Mouse (Mus musculus): ENCODE measurements around the gene Mgat5. TPM values are rescaled to one million over a fixed set of nuclear protein-coding genes. Genes with fewer than 3 reads are reported as not detected.

The Mgat5 gene
- polyA plus RNA-seq, 1 experiment from 2014 or later, result 0.98 TPM

- Histone ChIP-seq H3K9ac (ENCODE audit: low read depth, low read length) (no peak overlapping the region), H3K36me3 (ENCODE audit: control insufficient read depth, insufficient read depth) (no peaks in the 10 kb centered on the region), H3K4me1 (ENCODE audit: control insufficient read depth, low read depth, low read length) (no peaks in the 10 kb centered on the region), H3K4me2 (ENCODE audit: low read depth, low read length) (no peak overlapping the region), H3K27me3 (ENCODE audit: control insufficient read depth, insufficient read depth, low read depth, low read length) (no peaks in the 10 kb centered on the region), H3K9me3 (replicated peaks; ENCODE audit: control insufficient read depth, low read length) (no peaks in the 10 kb centered on the region), H3K27ac (ENCODE audit: low read length) (no peak overlapping the region), H3K4me3 (ENCODE audit: low read depth, low read length) (no peak overlapping the region)
- ATAC-seq (ENCODE audit: low read depth), result no peak
- 77% methylated on average over 5 of the region's 5 CpGs for WGBS (ENCODE audit: insufficient replicate concordance)
Measured at GRCm38 (mm10) chr1:127467238-127467637, 262.4 kb downstream of the Mgat5 start.

GRCm38 (mm10) chr1:127470175-127470574 is 265.4 kb downstream of the Mgat5 start:
- H3K9me3 ChIP-seq (replicated peaks; ENCODE audit: control insufficient read depth, low read length), result no peaks in the 10 kb centered on the region
- no peaks in the 10 kb centered on the region for H3K4me1 ChIP-seq (ENCODE audit: control insufficient read depth, low read depth, low read length)
- no peaks in the 10 kb centered on the region for H3K27me3 ChIP-seq (ENCODE audit: control insufficient read depth, insufficient read depth, low read depth, low read length)
- H3K36me3 ChIP-seq (ENCODE audit: control insufficient read depth, insufficient read depth), result no peaks in the 10 kb centered on the region
- WGBS (ENCODE audit: insufficient replicate concordance), result 45% methylated on average over 4 of the region's 4 CpGs
- no peak overlapping the region for H3K4me2 ChIP-seq (ENCODE audit: low read depth, low read length)
- no peak overlapping the region for H3K4me3 ChIP-seq (ENCODE audit: low read depth, low read length)
- H3K27ac ChIP-seq (ENCODE audit: low read length), result no peak overlapping the region
- ATAC-seq (ENCODE audit: low read depth), result no peak
- H3K9ac ChIP-seq (ENCODE audit: low read depth, low read length), result no peak overlapping the region

- H3K4me3 ChIP-seq (ENCODE audit: low read depth, low read length), result no peak overlapping the region
- ATAC-seq (ENCODE audit: low read depth), result no peak
Measured at GRCm38 (mm10) chr1:127475756-127476155, 270.9 kb downstream of the Mgat5 start.

GRCm38 (mm10) chr1:127482911-127483310 is 278.1 kb downstream of the Mgat5 start:
- no peak overlapping the region for H3K4me3 ChIP-seq (ENCODE audit: low read depth, low read length)
- H3K27me3 ChIP-seq (ENCODE audit: control insufficient read depth, insufficient read depth, low read depth, low read length), result no peaks in the 10 kb centered on the region
- WGBS (ENCODE audit: insufficient replicate concordance), result 64% methylated on average over 10 of the region's 10 CpGs
- H3K4me1 ChIP-seq (ENCODE audit: control insufficient read depth, low read depth, low read length), result no peaks in the 10 kb centered on the region
- ATAC-seq (ENCODE audit: low read depth), result no peak
- H3K27ac ChIP-seq (ENCODE audit: low read length), result no peak overlapping the region
- H3K9me3 ChIP-seq (replicated peaks; ENCODE audit: control insufficient read depth, low read length), result no peaks in the 10 kb centered on the region
- no peak overlapping the region for H3K4me2 ChIP-seq (ENCODE audit: low read depth, low read length)
- H3K36me3 ChIP-seq (ENCODE audit: control insufficient read depth, insufficient read depth), result no peaks in the 10 kb centered on the region
- H3K9ac ChIP-seq (ENCODE audit: low read depth, low read length), result no peak overlapping the region

More at GRCm38 (mm10) chr1:127475756-127476155, 270.9 kb downstream of the Mgat5 start:
- no peaks in the 10 kb centered on the region for H3K9me3 ChIP-seq (replicated peaks; ENCODE audit: control insufficient read depth, low read length)
- H3K4me1 ChIP-seq (ENCODE audit: control insufficient read depth, low read depth, low read length), result no peaks in the 10 kb centered on the region
- no peak overlapping the region for H3K9ac ChIP-seq (ENCODE audit: low read depth, low read length)
- no peak overlapping the region for H3K27ac ChIP-seq (ENCODE audit: low read length)
- WGBS (ENCODE audit: insufficient replicate concordance), result 74% methylated on average over 5 of the region's 5 CpGs
- no peaks in the 10 kb centered on the region for H3K36me3 ChIP-seq (ENCODE audit: control insufficient read depth, insufficient read depth)
- H3K4me2 ChIP-seq (ENCODE audit: low read depth, low read length), result no peak overlapping the region
- no peaks in the 10 kb centered on the region for H3K27me3 ChIP-seq (ENCODE audit: control insufficient read depth, insufficient read depth, low read depth, low read length)

GRCm38 (mm10) chr1:127484188-127484587 is 279.4 kb downstream of the Mgat5 start:
- Histone ChIP-seq H3K4me2 (ENCODE audit: low read depth, low read length) (no peak overlapping the region), H3K27me3 (ENCODE audit: control insufficient read depth, insufficient read depth, low read depth, low read length) (no peaks in the 10 kb centered on the region), H3K4me3 (ENCODE audit: low read depth, low read length) (no peak overlapping the region), H3K27ac (ENCODE audit: low read length) (no peak overlapping the region), H3K36me3 (ENCODE audit: control insufficient read depth, insufficient read depth) (no peaks in the 10 kb centered on the region), H3K9me3 (replicated peaks; ENCODE audit: control insufficient read depth, low read length) (no peaks in the 10 kb centered on the region), H3K9ac (ENCODE audit: low read depth, low read length) (no peak overlapping the region), H3K4me1 (ENCODE audit: control insufficient read depth, low read depth, low read length) (no peaks in the 10 kb centered on the region)
- 68% methylated on average over 8 of the region's 8 CpGs for WGBS (ENCODE audit: insufficient replicate concordance)
- no peak for ATAC-seq (ENCODE audit: low read depth)

- no peaks in the 10 kb centered on the region for H3K4me1 ChIP-seq (ENCODE audit: control insufficient read depth, low read depth, low read length)
- no peak for ATAC-seq (ENCODE audit: low read depth)
- no peaks in the 10 kb centered on the region for H3K27me3 ChIP-seq (ENCODE audit: control insufficient read depth, insufficient read depth, low read depth, low read length)
- H3K9me3 ChIP-seq (replicated peaks; ENCODE audit: control insufficient read depth, low read length), result no peaks in the 10 kb centered on the region
- H3K27ac ChIP-seq (ENCODE audit: low read length), result no peak overlapping the region
- H3K9ac ChIP-seq (ENCODE audit: low read depth, low read length), result no peak overlapping the region
- no peaks in the 10 kb centered on the region for H3K36me3 ChIP-seq (ENCODE audit: control insufficient read depth, insufficient read depth)
- no peak overlapping the region for H3K4me2 ChIP-seq (ENCODE audit: low read depth, low read length)
- no peak overlapping the region for H3K4me3 ChIP-seq (ENCODE audit: low read depth, low read length)
- 33% methylated on average over 7 of the region's 7 CpGs for WGBS (ENCODE audit: insufficient replicate concordance)
Measured at GRCm38 (mm10) chr1:127484826-127485225, 280.0 kb downstream of the Mgat5 start.

GRCm38 (mm10) chr1:127487161-127487560 is 282.3 kb downstream of the Mgat5 start:
- no peak overlapping the region for H3K4me2 ChIP-seq (ENCODE audit: low read depth, low read length)
- H3K27me3 ChIP-seq (ENCODE audit: control insufficient read depth, insufficient read depth, low read depth, low read length), result no peaks in the 10 kb centered on the region
- H3K4me3 ChIP-seq (ENCODE audit: low read depth, low read length), result no peak overlapping the region
- no peak overlapping the region for H3K27ac ChIP-seq (ENCODE audit: low read length)
- no peak overlapping the region for H3K9ac ChIP-seq (ENCODE audit: low read depth, low read length)
- no peak for ATAC-seq (ENCODE audit: low read depth)
- no peaks in the 10 kb centered on the region for H3K9me3 ChIP-seq (replicated peaks; ENCODE audit: control insufficient read depth, low read length)
- 67% methylated on average over 4 of the region's 4 CpGs for WGBS (ENCODE audit: insufficient replicate concordance)
- H3K36me3 ChIP-seq (ENCODE audit: control insufficient read depth, insufficient read depth), result no peaks in the 10 kb centered on the region
- no peaks in the 10 kb centered on the region for H3K4me1 ChIP-seq (ENCODE audit: control insufficient read depth, low read depth, low read length)

GRCm38 (mm10) chr1:127496737-127497543 is 292.1 kb downstream of the Mgat5 start:
- WGBS (ENCODE audit: insufficient replicate concordance), result 22% methylated on average over 9 of the region's 9 CpGs
- ATAC-seq (ENCODE audit: low read depth), result no peak
- no peak overlapping the region for H3K27ac ChIP-seq (ENCODE audit: low read length)
- H3K4me1 ChIP-seq (ENCODE audit: control insufficient read depth, low read depth, low read length), result no peaks in the 10 kb centered on the region
- H3K4me2 ChIP-seq (ENCODE audit: low read depth, low read length), result no peak overlapping the region
- H3K36me3 ChIP-seq (ENCODE audit: control insufficient read depth, insufficient read depth), result no peaks in the 10 kb centered on the region
- no peak overlapping the region for H3K4me3 ChIP-seq (ENCODE audit: low read depth, low read length)
- no peaks in the 10 kb centered on the region for H3K9me3 ChIP-seq (replicated peaks; ENCODE audit: control insufficient read depth, low read length)
- H3K27me3 ChIP-seq (ENCODE audit: control insufficient read depth, insufficient read depth, low read depth, low read length), result no peaks in the 10 kb centered on the region
- H3K9ac ChIP-seq (ENCODE audit: low read depth, low read length), result no peak overlapping the region

- Histone ChIP-seq H3K9ac (ENCODE audit: low read depth, low read length) (no peak overlapping the region), H3K4me2 (ENCODE audit: low read depth, low read length) (no peak overlapping the region), H3K27me3 (ENCODE audit: control insufficient read depth, insufficient read depth, low read depth, low read length) (no peaks in the 10 kb centered on the region), H3K9me3 (replicated peaks; ENCODE audit: control insufficient read depth, low read length) (no peaks in the 10 kb centered on the region), H3K4me1 (ENCODE audit: control insufficient read depth, low read depth, low read length) (no peaks in the 10 kb centered on the region), H3K4me3 (ENCODE audit: low read depth, low read length) (no peak overlapping the region), H3K36me3 (ENCODE audit: control insufficient read depth, insufficient read depth) (no peaks in the 10 kb centered on the region), H3K27ac (ENCODE audit: low read length) (no peak overlapping the region)
- 48% methylated on average over 9 of the region's 9 CpGs for WGBS (ENCODE audit: insufficient replicate concordance)
- ATAC-seq (ENCODE audit: low read depth), result no peak
Measured at GRCm38 (mm10) chr1:127498746-127499145, 293.9 kb downstream of the Mgat5 start.
